Mouse (Mus musculus): Measurements from ENCODE around the gene Vdr. TPM values are rescaled to one million over a fixed set of nuclear protein-coding genes. Genes with fewer than 3 reads are reported as not detected.

The Vdr gene
- polyA plus RNA-seq, 2 experiments = 0.11 to 0.15 TPM

GRCm38 (mm10) chr15:97945656-97946315 is 35.4 kb upstream of the Vdr start:
- no peaks in the 10 kb centered on the region for H3K9me3 ChIP-seq (ENCODE audit: control insufficient read depth, low read length)
- H3K4me1 ChIP-seq (replicated peaks; ENCODE audit: control insufficient read depth in 2 of 2, insufficient read depth in 2 of 2, low read length in 1 of 2) = no peaks in the 10 kb centered on the region
- ATAC-seq (ENCODE audit: insufficient read depth) (no peak), DNase-seq (ENCODE audit: low read depth in 3 of 3, low spot score in 3 of 3) (no peak)
- H3K9ac ChIP-seq (replicated peaks) = no peak overlapping the region
- no peak for TF ChIP-seq CTCF (IDR thresholded peaks at IDR 0.05; ENCODE audit: low read depth)
- no peak for TF ChIP-seq EP300 (IDR thresholded peaks at IDR 0.05; ENCODE audit: low read depth)
- no peaks in the 10 kb centered on the region for H3K27me3 ChIP-seq (ENCODE audit: control insufficient read depth, insufficient read depth, low read length)
- no peak overlapping the region for H3K4me3 ChIP-seq (ENCODE audit: insufficient read depth in 1 of 2, low read depth in 2 of 2, low read length in 2 of 2)
- no peak overlapping the region for H3K4me2 ChIP-seq (ENCODE audit: low read depth)
- WGBS (ENCODE audit: insufficient replicate concordance) = 45% methylated on average over 11 of the region's 11 CpGs
- H3K27ac ChIP-seq = no peak overlapping the region
- no peaks in the 10 kb centered on the region for H3K36me3 ChIP-seq (replicated peaks; ENCODE audit: control insufficient read depth, insufficient read depth, low read depth)

DNA sequence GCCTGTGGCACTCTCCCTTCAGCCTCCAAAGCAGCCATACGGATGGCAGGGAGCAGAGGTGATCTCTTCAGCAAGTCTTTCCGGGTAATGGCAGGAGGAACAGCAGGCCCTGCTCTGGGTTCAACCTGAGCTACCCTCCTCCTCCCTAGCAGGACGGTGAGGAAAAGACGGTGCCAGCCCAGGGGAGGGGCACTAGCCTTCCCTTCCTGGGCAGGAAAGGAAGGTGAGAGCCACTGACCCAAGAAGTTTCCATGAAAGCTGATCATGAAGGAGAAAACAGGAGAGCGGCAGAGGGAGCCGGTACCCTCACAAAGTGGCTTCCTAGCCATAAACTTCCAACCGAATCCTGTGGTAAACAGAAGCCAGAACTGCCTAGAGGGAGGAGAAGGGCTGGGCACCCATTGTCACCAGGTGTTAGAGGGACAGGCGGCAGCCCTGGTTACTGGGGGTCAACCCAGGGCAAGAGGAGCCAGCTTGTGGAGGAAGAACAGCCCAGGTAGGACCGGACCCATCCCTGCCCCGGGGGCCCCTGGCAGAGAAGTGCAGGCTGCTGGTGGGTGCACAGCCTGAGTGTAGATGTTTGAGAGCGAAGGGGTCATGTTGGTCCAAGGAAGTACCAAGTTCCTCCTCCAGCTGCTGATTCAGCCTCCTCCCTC is 34.6 kb upstream of the Vdr start:
- Histone ChIP-seq H3K36me3 (replicated peaks; ENCODE audit: control insufficient read depth, insufficient read depth, low read depth) (no peaks in the 10 kb centered on the region), H3K9me3 (ENCODE audit: control insufficient read depth, low read length) (no peaks in the 10 kb centered on the region), H3K9ac (replicated peaks) (no peak overlapping the region), H3K4me2 (ENCODE audit: low read depth) (no peak overlapping the region), H3K27me3 (ENCODE audit: control insufficient read depth, insufficient read depth, low read length) (no peaks in the 10 kb centered on the region), H3K4me1 (replicated peaks; ENCODE audit: control insufficient read depth in 2 of 2, insufficient read depth in 2 of 2, low read length in 1 of 2) (no peaks in the 10 kb centered on the region), H3K4me3 (ENCODE audit: insufficient read depth in 1 of 2, low read depth in 2 of 2, low read length in 2 of 2) (no peak overlapping the region), H3K27ac (no peak overlapping the region)
- DNase-seq (ENCODE audit: low read depth in 3 of 3, low spot score in 3 of 3) (no peak), ATAC-seq (ENCODE audit: insufficient read depth) (no peak)
- WGBS (ENCODE audit: insufficient replicate concordance) = 57% methylated on average over 11 of the region's 11 CpGs
- TF ChIP-seq EP300 (IDR thresholded peaks at IDR 0.05; ENCODE audit: low read depth) = no peak

- no peaks in the 10 kb centered on the region for H3K36me3 ChIP-seq (replicated peaks; ENCODE audit: control insufficient read depth, insufficient read depth, low read depth)
- H3K27me3 ChIP-seq (ENCODE audit: control insufficient read depth, insufficient read depth, low read length) = no peaks in the 10 kb centered on the region
- no peak overlapping the region for H3K4me3 ChIP-seq (ENCODE audit: insufficient read depth in 1 of 2, low read depth in 2 of 2, low read length in 2 of 2)
- no peaks in the 10 kb centered on the region for H3K4me1 ChIP-seq (replicated peaks; ENCODE audit: control insufficient read depth in 2 of 2, insufficient read depth in 2 of 2, low read length in 1 of 2)
- H3K9me3 ChIP-seq (ENCODE audit: control insufficient read depth, low read length) = no peaks in the 10 kb centered on the region
- no peak for TF ChIP-seq EP300 (IDR thresholded peaks at IDR 0.05; ENCODE audit: low read depth)
- no peak for TF ChIP-seq CTCF (IDR thresholded peaks at IDR 0.05; ENCODE audit: low read depth)
- no peak overlapping the region for H3K4me2 ChIP-seq (ENCODE audit: low read depth)
- H3K27ac ChIP-seq = no peak overlapping the region
- ATAC-seq (ENCODE audit: insufficient read depth) = no peak
- no peak overlapping the region for H3K9ac ChIP-seq (replicated peaks)
- no peak for DNase-seq (ENCODE audit: low read depth in 3 of 3, low spot score in 3 of 3)
- 71% methylated on average over 8 of the region's 8 CpGs for WGBS (ENCODE audit: insufficient replicate concordance)
Observed at GRCm38 (mm10) chr15:97943356-97943755, 32.9 kb upstream of the Vdr start.

- TF ChIP-seq EP300 (IDR thresholded peaks at IDR 0.05; ENCODE audit: low read depth) = no peak
- no peak for TF ChIP-seq CTCF (IDR thresholded peaks at IDR 0.05; ENCODE audit: low read depth)
Observed at GRCm38 (mm10) chr15:97942538-97942937, 32.1 kb upstream of the Vdr start.

DNA sequence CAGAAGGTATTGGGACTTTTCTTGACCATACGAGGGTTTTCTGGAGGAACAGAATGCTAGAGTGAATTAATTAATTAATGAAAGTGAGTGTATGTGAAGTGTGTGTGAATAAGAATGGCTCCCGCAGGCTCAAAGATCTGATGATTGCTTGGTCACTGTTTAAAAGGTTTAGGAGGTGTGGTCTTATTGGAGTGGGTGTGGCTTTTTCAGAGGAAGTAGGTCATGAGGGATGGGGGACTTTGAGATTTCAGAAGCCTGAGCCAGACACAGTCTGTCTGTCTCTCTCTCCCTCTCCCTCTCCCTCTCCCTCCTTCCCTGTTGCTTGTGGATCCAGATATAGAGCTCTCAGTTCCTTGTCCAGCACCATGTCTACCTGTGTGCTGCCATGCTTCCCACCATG is 30.9 kb upstream of the Vdr start:
- TF ChIP-seq EP300 (IDR thresholded peaks at IDR 0.05; ENCODE audit: low read depth) (no peak), CTCF (IDR thresholded peaks at IDR 0.05; ENCODE audit: low read depth) (no peak)
- Histone ChIP-seq H3K4me3 (ENCODE audit: insufficient read depth in 1 of 2, low read depth in 2 of 2, low read length in 2 of 2) (no peak overlapping the region), H3K27ac (no peak overlapping the region), H3K36me3 (replicated peaks; ENCODE audit: control insufficient read depth, insufficient read depth, low read depth) (no peaks in the 10 kb centered on the region), H3K9me3 (ENCODE audit: control insufficient read depth, low read length) (no peaks in the 10 kb centered on the region), H3K4me2 (ENCODE audit: low read depth) (no peak overlapping the region), H3K27me3 (ENCODE audit: control insufficient read depth, insufficient read depth, low read length) (no peaks in the 10 kb centered on the region), H3K9ac (replicated peaks) (no peak overlapping the region), H3K4me1 (replicated peaks; ENCODE audit: control insufficient read depth in 2 of 2, insufficient read depth in 2 of 2, low read length in 1 of 2) (no peaks in the 10 kb centered on the region)
- DNase-seq (ENCODE audit: low read depth in 3 of 3, low spot score in 3 of 3) (no peak), ATAC-seq (ENCODE audit: insufficient read depth) (no peak)
- WGBS (ENCODE audit: insufficient replicate concordance) = 74% methylated on average over 2 of the region's 2 CpGs

More at GRCm38 (mm10) chr15:97942538-97942937, 32.1 kb upstream of the Vdr start:
- H3K4me1 ChIP-seq (replicated peaks; ENCODE audit: control insufficient read depth in 2 of 2, insufficient read depth in 2 of 2, low read length in 1 of 2) = no peaks in the 10 kb centered on the region
- H3K27me3 ChIP-seq (ENCODE audit: control insufficient read depth, insufficient read depth, low read length) = no peaks in the 10 kb centered on the region
- DNase-seq (ENCODE audit: low read depth in 3 of 3, low spot score in 3 of 3) = no peak
- no peak overlapping the region for H3K9ac ChIP-seq (replicated peaks)
- no peak for ATAC-seq (ENCODE audit: insufficient read depth)
- no peak overlapping the region for H3K4me3 ChIP-seq (ENCODE audit: insufficient read depth in 1 of 2, low read depth in 2 of 2, low read length in 2 of 2)
- WGBS (ENCODE audit: insufficient replicate concordance) = 69% methylated on average over 8 of the region's 8 CpGs
- no peak overlapping the region for H3K27ac ChIP-seq
- no peaks in the 10 kb centered on the region for H3K36me3 ChIP-seq (replicated peaks; ENCODE audit: control insufficient read depth, insufficient read depth, low read depth)
- no peak overlapping the region for H3K4me2 ChIP-seq (ENCODE audit: low read depth)
- no peaks in the 10 kb centered on the region for H3K9me3 ChIP-seq (ENCODE audit: control insufficient read depth, low read length)

Data from liver, embryonic 14.5 days (tissue).